Mouse (Mus musculus): Measurements from ENCODE around the gene Epn1.

DNA sequence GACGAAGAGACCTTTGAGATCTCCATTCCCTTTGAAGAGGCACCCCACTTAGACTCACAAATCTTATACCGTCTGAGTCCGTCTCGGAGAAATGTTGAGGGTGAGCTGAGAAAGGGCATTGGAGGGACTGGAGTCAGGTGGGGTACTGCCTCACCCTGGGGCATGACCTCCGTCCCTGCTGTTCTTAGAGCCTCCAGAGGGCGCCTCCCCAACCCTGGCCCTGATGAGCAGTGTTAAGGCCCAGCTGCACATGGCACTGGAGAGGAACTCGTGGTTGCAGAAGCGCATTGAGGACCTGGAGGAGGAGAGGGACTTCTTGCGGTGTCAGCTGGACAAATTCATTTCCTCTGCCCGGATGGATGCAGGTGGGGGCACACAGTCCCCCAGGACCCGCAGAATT is 22.2 kb upstream of the Epn1 start:
- TF ChIP-seq CTCF (IDR thresholded peaks at IDR 0.05; ENCODE audit: low read depth) (peak; percentile 45), EP300 (optimal IDR thresholded peaks at IDR 0.05) (no peak)

Measured in stomach, postnatal 0 days (tissue).